Mouse (Mus musculus) stomach, embryonic 16.5 days (tissue): ENCODE results near the gene Ndufa11. TPM values are rescaled to one million over a fixed set of nuclear protein-coding genes. Genes with fewer than 3 reads are reported as not detected.

Source experiments
- ATAC-seq: fragments of 200-750 bp; cut with Nextera tagmentation; 2 replicates; pipeline ENCODE4 v1.8.0; 2017; ENCODE audit warnings: moderate number of reproducible peaks, moderate TSS enrichment; ENCODE audit not compliant: insufficient read depth, low FRiP score
- H3K27ac ChIP-seq: fragments of 300-500 bp; sonication (generic); 2 replicates; pipeline ENCODE4 v1.5.1; 2014; ENCODE audit warnings: low read length
- H3K27me3 ChIP-seq: fragments of 300-500 bp; sonication (generic); 2 replicates; pipeline ENCODE4 v1.6.1; 2014; ENCODE audit warnings: low read length, control low read depth, mixed read lengths; ENCODE audit not compliant: control insufficient read depth, insufficient read depth
- H3K36me3 ChIP-seq: fragments of 300-500 bp; sonication (generic); 2 replicates; pipeline ENCODE4 v1.6.1; 2014; ENCODE audit warnings: low read length; ENCODE audit not compliant: control insufficient read depth, insufficient read depth
- H3K4me1 ChIP-seq: fragments of 300-500 bp; sonication (generic); 2 replicates; pipeline ENCODE4 v1.6.1; 2014; ENCODE audit warnings: low read length, control low read depth, mixed read lengths; ENCODE audit not compliant: control insufficient read depth, insufficient read depth
- H3K4me2 ChIP-seq: fragments of 300-500 bp; sonication (generic); 2 replicates; pipeline ENCODE4 v1.6.1; 2014; ENCODE audit warnings: low read depth, low read length, mixed read lengths
- H3K4me3 ChIP-seq: fragments of 300-500 bp; sonication (generic); replicated peaks from 2 replicates; pipeline ENCODE4 v1.5.1; 2014; ENCODE audit warnings: mild to moderate bottlenecking, low read length
- H3K9ac ChIP-seq: fragments of 300-500 bp; sonication (generic); 2 replicates; pipeline ENCODE4 v1.6.1; 2014; ENCODE audit warnings: low read length
- H3K9me3 ChIP-seq: fragments of 300-500 bp; sonication (generic); replicated peaks from 2 replicates; pipeline ENCODE4 v1.6.1; 2016; ENCODE audit warnings: low read length, control low read depth; ENCODE audit not compliant: control insufficient read depth
- WGBS: fragments of 180-500 bp; shearing (Covaris S2); extraction: QIAGEN DNeasy Blood & Tissue Kit; methylation state at CpG from one replicate; pipeline ENCODE4 v1.1.7; 2014; 5-methylcytosine and 5-hydroxymethylcytosine counted together
- polyA plus RNA-seq: library from polyadenylated mRNA; unstranded; fragments of >200 nt; fragmentation: Nextera tagmentation; extraction: Ambion mirVana; gene quantifications from 2 replicates; pipeline ENCODE4 v1.2.1, GENCODE M21; 2015

The Ndufa11 gene
- polyA plus RNA-seq, 1 experiment from 2014 or later = 434 TPM

GRCm38 (mm10) chr17:56769950-56770349, 52.4 kb downstream of the Ndufa11 start, which contains the start of gene Prr22:
TSS of gene Prr22 (plus strand) at chr17:56770250.
- H3K9ac ChIP-seq = no peak within 1 kb of the TSS
- no peaks in the 10 kb centered on the region for H3K9me3 ChIP-seq
- 94% methylated on average over 5 of the region's 5 CpGs for WGBS
- H3K27me3 ChIP-seq = no peaks in the 10 kb centered on the region
- H3K4me2 ChIP-seq = no peak within 1 kb of the TSS
- ATAC-seq = no peak
- H3K36me3 ChIP-seq = peaks cover 26% of the 10 kb centered on the region
- no peak within 1 kb of the TSS for H3K27ac ChIP-seq
- no peak within 1 kb of the TSS for H3K4me3 ChIP-seq
- H3K4me1 ChIP-seq = peaks cover 5% of the 10 kb centered on the region

Other genes starting within 250 kb of the Ndufa11 start
- gene Ptprs, start 241.3 kb upstream of the Ndufa11 start, polyA plus RNA-seq = 58.5 and 61.9 TPM in 2 replicates
- not detected in 2 replicates for gene Znrf4, start 205.3 kb upstream of the Ndufa11 start, polyA plus RNA-seq
- gene Gm20219, start 163.4 kb upstream of the Ndufa11 start, polyA plus RNA-seq = 17.5 and 21.3 TPM in 2 replicates
- gene Safb2, start 133.2 kb upstream of the Ndufa11 start, polyA plus RNA-seq = 55.0 and 59.9 TPM in 2 replicates
- 78.9 and 88.5 TPM in 2 replicates for gene Safb, start 132.9 kb upstream of the Ndufa11 start, polyA plus RNA-seq
- gene 2410015M20Rik, start 108.0 kb upstream of the Ndufa11 start, polyA plus RNA-seq = 240 and 266 TPM in 2 replicates
- 1,502 and 1,716 TPM in 2 replicates for gene Rpl36, start 104.4 kb upstream of the Ndufa11 start, polyA plus RNA-seq
- gene Lonp1, start 90.9 kb upstream of the Ndufa11 start, polyA plus RNA-seq = 40.7 and 42.9 TPM in 2 replicates
- 0.17 and 0.65 TPM in 2 replicates for gene Catsperd, start 89.6 kb upstream of the Ndufa11 start, polyA plus RNA-seq
- gene Ranbp3, start 44.5 kb upstream of the Ndufa11 start, polyA plus RNA-seq = 75.6 and 79.7 TPM in 2 replicates
- 19.6 and 20.2 TPM in 2 replicates for gene Vmac, start 255 bp downstream of the Ndufa11 start, polyA plus RNA-seq
- 4.5 and 6.2 TPM in 2 replicates for gene Nrtn, start 39.8 kb downstream of the Ndufa11 start, polyA plus RNA-seq
- 40.5 and 41.9 TPM in 2 replicates for gene Dus3l, start 47.0 kb downstream of the Ndufa11 start, polyA plus RNA-seq
- gene Prr22, start 52.5 kb downstream of the Ndufa11 start, polyA plus RNA-seq = 1.0 and 1.1 TPM in 2 replicates
- 5.5 and 6.5 TPM in 2 replicates for gene Rfx2, start 113.2 kb downstream of the Ndufa11 start, polyA plus RNA-seq
- gene Acsbg2, start 156.7 kb downstream of the Ndufa11 start, polyA plus RNA-seq = not detected in 2 replicates
- gene 1700061G19Rik, start 157.7 kb downstream of the Ndufa11 start, polyA plus RNA-seq = 0.45 and 0.60 TPM in 2 replicates
- gene Mllt1, start 217.6 kb downstream of the Ndufa11 start, polyA plus RNA-seq = 22.4 and 25.5 TPM in 2 replicates